Mouse (Mus musculus) megakaryocyte, embryonic 14.5 days (primary cell): ENCODE results near the gene Tmem211. TPM values are rescaled to one million over a fixed set of nuclear protein-coding genes. Genes with fewer than 3 reads are reported as not detected.

Source experiments
- H3K27me3 ChIP-seq: replicated peaks from 2 replicates; pipeline ENCODE3; 2012; ENCODE audit warnings: inconsistent platforms
- H3K36me3 ChIP-seq: replicated peaks from 2 replicates; pipeline ENCODE3; 2012; ENCODE audit warnings: low read length, inconsistent platforms, mixed read lengths
- H3K4me1 ChIP-seq: 2 replicates; pipeline ENCODE4 v1.6.1; 2012; ENCODE audit warnings: inconsistent platforms
- H3K4me3 ChIP-seq: replicated peaks from 2 replicates; pipeline ENCODE3; 2012; ENCODE audit warnings: moderate library complexity, mild to moderate bottlenecking, inconsistent platforms
- H3K9me3 ChIP-seq: 2 replicates; pipeline ENCODE4 v1.6.1; 2012; ENCODE audit warnings: inconsistent platforms
- FLI1 ChIP-seq: IDR thresholded peaks from 2 replicates; pipeline ENCODE4 v1.6.1; 2012; ENCODE audit warnings: low read length, inconsistent platforms, mixed read lengths
- GATA1 ChIP-seq: IDR thresholded peaks from 3 replicates; pipeline ENCODE4 v1.6.1; 2012; ENCODE audit warnings: mixed read lengths, low read length, inconsistent platforms, borderline replicate concordance
- polyA plus RNA-seq: library from polyadenylated mRNA; stranded (reverse); fragments of >175 nt; gene quantifications from 2 replicates; pipeline ENCODE4 v1.2.3, GENCODE M21; 2012; ENCODE audit warnings: low replicate concordance; ENCODE audit not compliant: insufficient read depth

The Tmem211 gene
- polyA plus RNA-seq, 1 experiment = not detected

DNA sequence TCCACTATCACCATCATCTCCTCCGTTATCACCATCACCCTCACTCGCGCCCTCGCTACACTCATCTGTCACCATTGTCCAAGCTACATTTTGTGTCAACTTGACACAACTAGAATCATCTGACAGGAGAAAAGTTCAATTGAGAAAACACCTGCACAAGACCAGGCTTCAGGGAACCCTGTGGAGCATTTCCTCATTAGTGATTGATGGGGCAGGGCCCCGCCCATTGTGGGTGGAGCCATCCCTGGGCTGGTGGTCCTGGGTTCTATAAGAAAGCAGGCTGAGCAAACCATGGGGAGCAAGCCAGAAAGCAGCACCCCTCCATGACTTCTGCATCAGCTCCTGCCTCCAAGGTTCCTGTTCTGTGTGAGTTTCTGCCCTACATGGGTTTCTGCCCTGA is 61.1 kb downstream of the Tmem211 start:
- peaks cover 55% of the 10 kb centered on the region for H3K27me3 ChIP-seq
- H3K36me3 ChIP-seq = no peaks in the 10 kb centered on the region
- H3K9me3 ChIP-seq = peaks cover 14% of the 10 kb centered on the region

DNA sequence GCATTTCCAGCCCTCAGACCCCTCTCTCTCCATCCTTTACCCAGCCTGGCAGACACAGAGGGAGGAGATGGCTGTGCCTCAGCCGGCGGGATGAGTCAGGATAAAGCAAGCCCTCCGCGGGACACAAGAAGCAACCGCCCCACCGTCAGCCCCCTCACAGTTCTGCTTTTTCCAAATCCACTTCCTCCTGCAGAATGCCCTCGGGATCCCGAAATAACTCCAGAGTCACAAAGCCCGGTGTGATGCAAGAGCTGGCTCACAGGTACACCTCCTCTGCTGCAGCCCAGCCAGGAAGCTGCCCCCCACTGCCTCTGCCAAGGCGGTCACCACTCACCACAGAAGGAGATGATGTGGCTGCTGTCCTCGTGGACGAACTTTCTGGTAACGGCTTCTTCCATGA is 61.8 kb downstream of the Tmem211 start:
- H3K36me3 ChIP-seq = no peaks in the 10 kb centered on the region
- no peak overlapping the region for H3K4me3 ChIP-seq
- peaks cover 50% of the 10 kb centered on the region for H3K27me3 ChIP-seq
- no peak for TF ChIP-seq FLI1
- no peak for TF ChIP-seq GATA1
- H3K4me1 ChIP-seq = peaks cover 10% of the 10 kb centered on the region; the same call in 1 of the 2 replicates
- peaks cover 14% of the 10 kb centered on the region for H3K9me3 ChIP-seq

More for the DNA sequence above, 61.1 kb downstream of the Tmem211 start:
- no peak for TF ChIP-seq GATA1
- TF ChIP-seq FLI1 = no peak
- no peak overlapping the region for H3K4me3 ChIP-seq
- peaks cover 10% of the 10 kb centered on the region; the same call in 1 of the 2 replicates for H3K4me1 ChIP-seq

Other genes starting within 250 kb of the Tmem211 start
- 0.40 TPM in 1 of 2 replicates, not detected in the other for gene Grk3, start 211.1 kb upstream of the Tmem211 start, polyA plus RNA-seq
- gene Crybb2, start 156.8 kb upstream of the Tmem211 start, polyA plus RNA-seq = not detected in 2 replicates
- 1.6 and 3.5 TPM in 2 replicates for gene Crybb3, start 145.3 kb upstream of the Tmem211 start, polyA plus RNA-seq
- 1.5 and 1.7 TPM in 2 replicates for gene 2900026A02Rik, start 5.7 kb upstream of the Tmem211 start, polyA plus RNA-seq
- not detected in 2 replicates for gene Sgsm1, start 83.9 kb downstream of the Tmem211 start, polyA plus RNA-seq
- not detected in 2 replicates for gene Aym1, start 130.4 kb downstream of the Tmem211 start, polyA plus RNA-seq